ENCODE assay signal across 23 mouse cellular contexts in genomic region chr6:54351860-54352259, GRCm38 (mm10). TPM values are rescaled to one million over a fixed set of nuclear protein-coding genes. Genes with fewer than 3 reads are reported as not detected.
DNase-seq lines count a peak whose midpoint lies in the region; ATAC-seq lines count a peak whose summit lies in the region.
"Had no signal": no experiment of that assay in that cellular context is flagged by ENCODE, and none has a peak within 500 bp of the region (broad histone marks: within the 10 kb centered on the region; RNA-seq: fewer than 3 reads in every experiment).

No protein-coding gene starts in this region.

- H3K4me3 ChIP-seq in midbrain, embryonic 11.5 days (ENCODE audit: low read depth, low read length) = no peak overlapping the region
- H3K4me3 ChIP-seq in midbrain, embryonic 10.5 days = no peak overlapping the region
- H3K4me3 ChIP-seq in hindbrain, embryonic 10.5 days = no peak overlapping the region
- H3K4me3 ChIP-seq: embryonic facial prominence, embryonic 15.5 days; kidney, embryonic 15.5 days; limb, embryonic 12.5 days; liver, embryonic 12.5 days had no signal

- H3K9me3 ChIP-seq in midbrain, embryonic 11.5 days (ENCODE audit: control insufficient read depth, low read length) = no peaks in the 10 kb centered on the region
- no peaks in the 10 kb centered on the region for H3K9me3 ChIP-seq in midbrain, embryonic 10.5 days (replicated peaks)
- H3K9me3 ChIP-seq in hindbrain, embryonic 10.5 days = no peaks in the 10 kb centered on the region
- H3K9me3 ChIP-seq: embryonic facial prominence, embryonic 15.5 days; kidney, embryonic 15.5 days; limb, embryonic 12.5 days; liver, embryonic 12.5 days had no signal

- WGBS in midbrain, embryonic 11.5 days = 90% methylated on average over 5 of the region's 5 CpGs
- 86% methylated on average over 5 of the region's 5 CpGs for WGBS in midbrain, embryonic 10.5 days
- 88% methylated on average over 5 of the region's 5 CpGs for WGBS in hindbrain, embryonic 10.5 days

- no peak overlapping the region for H3K9ac ChIP-seq in midbrain, embryonic 11.5 days (ENCODE audit: low read length)
- H3K9ac ChIP-seq: embryonic facial prominence, embryonic 15.5 days; forebrain, postnatal 0 days; hindbrain, embryonic 14.5 days; kidney, embryonic 15.5 days; limb, embryonic 12.5 days; liver, embryonic 12.5 days; lung, embryonic 14.5 days had no signal

- DNase-seq in kidney, postnatal 36 days = peak; percentile 27 to 31
- no peak for DNase-seq in kidney, postnatal 10 days
- peak; percentile 8 for DNase-seq in midbrain, embryonic 11.5 days (ENCODE audit: low spot score, missing footprints)
- no peak for DNase-seq in midbrain, embryonic 10.5 days (ENCODE audit: low spot score)
- DNase-seq in hindbrain, embryonic 10.5 days (ENCODE audit: low spot score) = no peak
- no peak for DNase-seq in adrenal gland, postnatal 4 days (ENCODE audit: low spot score in 2 of 2)
- DNase-seq: adrenal gland, postnatal 10 days; cerebellum, adult 8-10 months; forebrain, postnatal 0 days; gastrocnemius, postnatal 36 days; heart, postnatal 36 days; layer of hippocampus, postnatal 36 days; lung, embryonic 14.5 days; midbrain, embryonic 14.5 days; thymus, postnatal 25 days had no signal

- H3K36me3 ChIP-seq in midbrain, embryonic 11.5 days (ENCODE audit: control insufficient read depth, insufficient read depth, low read length) = no peaks in the 10 kb centered on the region
- H3K36me3 ChIP-seq in midbrain, embryonic 10.5 days = no peaks in the 10 kb centered on the region
- H3K36me3 ChIP-seq in hindbrain, embryonic 10.5 days = no peaks in the 10 kb centered on the region
- H3K36me3 ChIP-seq: embryonic facial prominence, embryonic 15.5 days; kidney, embryonic 15.5 days; limb, embryonic 12.5 days; liver, embryonic 12.5 days had no signal

- H3K4me2 ChIP-seq in midbrain, embryonic 11.5 days = no peak overlapping the region
- H3K4me2 ChIP-seq: embryonic facial prominence, embryonic 15.5 days; hindbrain, embryonic 14.5 days; kidney, embryonic 15.5 days; limb, embryonic 12.5 days; liver, embryonic 12.5 days; lung, embryonic 14.5 days had no signal

- H3K27ac ChIP-seq in midbrain, embryonic 11.5 days (ENCODE audit: low read depth, low read length) = no peak overlapping the region
- no peak overlapping the region for H3K27ac ChIP-seq in midbrain, embryonic 10.5 days (replicated peaks)
- no peak overlapping the region for H3K27ac ChIP-seq in hindbrain, embryonic 10.5 days
- H3K27ac ChIP-seq: embryonic facial prominence, embryonic 15.5 days; hindbrain, embryonic 14.5 days; kidney, embryonic 15.5 days; limb, embryonic 12.5 days; liver, embryonic 12.5 days had no signal

- no peaks in the 10 kb centered on the region for H3K27me3 ChIP-seq in midbrain, embryonic 11.5 days (ENCODE audit: control insufficient read depth, insufficient read depth, low read length)
- H3K27me3 ChIP-seq in midbrain, embryonic 10.5 days (ENCODE audit: low read depth, poor library complexity, severe bottlenecking) = no peaks in the 10 kb centered on the region
- H3K27me3 ChIP-seq in hindbrain, embryonic 10.5 days (ENCODE audit: insufficient read depth, poor library complexity, severe bottlenecking) = no peaks in the 10 kb centered on the region
- H3K27me3 ChIP-seq: embryonic facial prominence, embryonic 15.5 days; kidney, embryonic 15.5 days; limb, embryonic 12.5 days; liver, embryonic 12.5 days had no signal

- no peaks in the 10 kb centered on the region for H3K4me1 ChIP-seq in midbrain, embryonic 11.5 days (ENCODE audit: control insufficient read depth, insufficient read depth, low read length)
- H3K4me1 ChIP-seq in midbrain, embryonic 10.5 days = peaks cover 8% of the 10 kb centered on the region
- H3K4me1 ChIP-seq in hindbrain, embryonic 10.5 days (replicated peaks) = peaks cover 8% of the 10 kb centered on the region
- H3K4me1 ChIP-seq: embryonic facial prominence, embryonic 15.5 days; limb, embryonic 12.5 days; liver, embryonic 12.5 days had no signal

- no peak for ATAC-seq in midbrain, embryonic 11.5 days (ENCODE audit: low FRiP score)
- ATAC-seq in megakaryocyte-erythroid progenitor cell, adult 5-6 weeks (replicated peaks; ENCODE audit: low FRiP score, low TSS enrichment, poor library complexity, severe bottlenecking) = 0 out of 2 replicates have a peak, but pooled peaks have one; percentile 32
- ATAC-seq: forebrain, postnatal 0 days; inflammation-experienced regulatory T-cells, adult 6 months; liver, embryonic 12.5 days had no signal

RNA-seq across cellular contexts. Expression of gene Prr15, which starts 26.2 kb away (rescaled TPM):
- 0.54 and 0.97 TPM in 2 replicates for polyA plus RNA-seq in midbrain, embryonic 11.5 days (2014; fragmentation: Nextera tagmentation; extraction: Ambion mirVana)
- 0.96 and 1.1 TPM in 2 replicates for polyA plus RNA-seq in midbrain, embryonic 10.5 days (2016; fragmentation: Nextera tagmentation; extraction: Ambion mirVana)
- 0.52 TPM in 1 of 2 replicates, not detected in the other for total RNA-seq in megakaryocyte-erythroid progenitor cell, adult 5-6 weeks (2014; fragmentation: Nextera tagmentation)
- total RNA-seq in megakaryocyte-erythroid progenitor cell, adult 5-6 weeks (2017) = 0.19 TPM in 1 of 2 replicates, not detected in the other
- 1.1 and 4.0 TPM in 2 replicates for polyA plus RNA-seq in hindbrain, embryonic 10.5 days (2016; fragmentation: Nextera tagmentation; extraction: Ambion mirVana)
- total RNA-seq in adrenal gland, postnatal 4 days (2021) = 1 to 10 TPM; 6.3 to 7.7 TPM
- total RNA-seq: common myeloid progenitor, adult 5-6 weeks had no signal

Comparison
In these comparisons a context has a peak if more than half of its experiments do, and no peak if none do; other contexts are left out.
1. DNase-seq: peak in kidney, postnatal 36 days (2 of 2) and midbrain, embryonic 11.5 days (single experiment); none in kidney, postnatal 10 days (single experiment), midbrain, embryonic 10.5 days (single experiment), hindbrain, embryonic 10.5 days (single experiment) and adrenal gland, postnatal 4 days (0 of 2).